Mouse (Mus musculus) left cerebral cortex, adult 2 months (tissue): ENCODE data around the gene Scamp5. TPM values are rescaled to one million over a fixed set of nuclear protein-coding genes. Genes with fewer than 3 reads are reported as not detected.

Experiments used
- DNase-seq, 2 experiments: peaks; one replicate each; pipeline ENCODE4 v3.0.0; 2021 to 2022; ENCODE audit warnings: low spot score in 2 of 2, mixed read lengths in 1 of 2; ENCODE audit errors: extremely low spot score in 1 of 2
- H3K27ac ChIP-seq: fragments of 200-600 bp; 2 replicates; pipeline ENCODE4 v1.8.1; 2022
- H3K4me3 ChIP-seq: fragments of 200-600 bp; 2 replicates; pipeline ENCODE4 v1.8.1; 2022
- CTCF ChIP-seq: fragments of 200-600 bp; IDR thresholded peaks from 2 replicates; pipeline ENCODE4 v1.8.1; 2022; ENCODE audit warnings: antibody characterized with exemption, mild to moderate bottlenecking, moderate library complexity
- intact Hi-C: fragments of 180-260 bp; cut with DNase I; formaldehyde crosslinking; loops from one replicate; pipeline ENCODE4 v1.15.1; 2025
- long read RNA-seq, 2 experiments: library from polyadenylated mRNA; stranded (forward); transcript quantifications; one replicate each; pipeline ENCODE4 v2.0.0; 2021; ENCODE audit warnings: borderline mapping rate in 2 of 2
- total RNA-seq, 2 experiments: library from RNA; stranded (reverse); gene quantifications; 2 replicates each; pipeline ENCODE4 v1.2.3; 2021

Gene Scamp5
- total RNA-seq = 100 to 1,000 TPM; 379 TPM
- long read RNA-seq, experiment 1, transcript Scamp5-203 (7 exons, 1,025 nt) = minor isoform, 132 of 581 reads
- long read RNA-seq, experiment 1, transcript Scamp5-205 (4 exons, 790 nt) = minor isoform, 9 of 581 reads
- long read RNA-seq, experiment 1, transcript Scamp5-201 (7 exons, 3,225 nt) = major isoform, 162 of 581 reads
- long read RNA-seq, experiment 1, partial matches to known transcripts = 11 of 581 reads
- long read RNA-seq, experiment 1, other reads (novel, unspliced or antisense) = 267 of 581 reads
- long read RNA-seq, experiment 2, transcript Scamp5-203 (7 exons, 1,025 nt) = minor isoform, 83 of 367 reads
- long read RNA-seq, experiment 2, transcript Scamp5-205 (4 exons, 790 nt) = minor isoform, 6 of 367 reads
- long read RNA-seq, experiment 2, transcript Scamp5-201 (7 exons, 3,225 nt) = major isoform, 108 of 367 reads
- long read RNA-seq, experiment 2, partial matches to known transcripts = 7 of 367 reads
- long read RNA-seq, experiment 2, other reads (novel, unspliced or antisense) = 163 of 367 reads

DNA sequence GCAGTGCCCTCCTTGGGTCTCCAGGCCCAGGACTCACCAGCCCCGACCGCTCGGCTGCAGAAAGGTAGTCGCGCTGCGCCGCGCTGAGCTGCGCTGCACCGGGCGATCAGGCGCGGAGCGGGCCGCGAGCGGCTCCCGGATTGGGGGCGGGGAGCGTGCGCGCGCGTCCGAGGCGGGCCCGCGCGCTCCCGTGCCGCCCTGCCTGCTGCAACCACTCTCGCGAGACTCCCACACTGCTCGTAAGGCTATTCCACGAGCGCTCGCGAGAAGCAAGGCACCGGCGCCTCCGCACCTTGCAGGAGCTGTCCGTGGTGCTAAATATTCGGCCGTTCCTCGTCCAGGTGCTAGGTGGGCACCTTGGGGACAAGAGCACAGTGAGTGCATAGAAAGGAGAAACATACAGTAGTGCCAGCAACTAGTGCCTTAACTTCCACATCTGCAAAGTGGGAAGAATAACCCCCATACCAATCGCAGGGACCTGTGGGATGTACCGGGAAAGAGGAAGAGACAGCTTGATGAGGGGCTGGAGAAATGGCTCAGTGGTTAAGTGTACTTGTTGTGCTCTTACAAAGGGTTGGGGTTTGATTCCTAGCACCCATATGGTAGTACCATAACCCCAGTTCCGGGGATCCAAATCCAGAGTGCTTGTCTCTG, at the start of gene Scamp5:
Gene Scamp5 (minus strand): TSS at position 165 of the 654 bp plus-strand sequence.
- no peak for TF ChIP-seq CTCF
- intact Hi-C loops = loop anchor here (2.0 kb wide), 1 partner anchor 35 kb away; no protein-coding TSS in a partner anchor
- DNase-seq = peak; percentile 88 to 91
- Histone ChIP-seq H3K27ac (peak within 1 kb of the TSS; percentile 99), H3K4me3 (peak within 1 kb of the TSS; percentile 55)

DNA sequence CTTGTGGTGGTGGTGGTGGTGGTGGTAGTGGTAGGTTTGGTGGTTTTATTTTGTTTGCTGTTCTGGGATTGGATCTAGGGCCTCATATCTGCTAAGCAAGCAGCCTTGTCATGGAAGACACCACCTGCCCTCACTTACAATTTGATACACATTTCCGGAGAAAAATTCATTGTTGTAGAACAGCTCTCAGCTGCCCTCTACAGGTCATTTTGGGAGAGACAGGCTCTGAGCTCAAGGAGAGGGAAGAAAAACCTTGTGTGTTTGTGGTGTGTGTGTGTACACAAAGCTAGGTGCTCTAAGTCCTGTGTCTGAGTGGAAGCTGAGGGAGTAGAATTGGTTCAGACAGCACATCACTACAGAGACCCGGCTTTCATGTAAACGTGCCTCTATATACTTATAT, 49.3 kb upstream of the Scamp5 start:
- DNase-seq = peak; percentile 62 to 64
- peak; percentile 91 for TF ChIP-seq CTCF
- intact Hi-C loops = loop anchor here (1.0 to 2.0 kb wide), 2 partner anchors 32 to 306 kb away; no protein-coding TSS in a partner anchor
- Histone ChIP-seq H3K4me3 (no peak overlapping the region), H3K27ac (no peak overlapping the region)

DNA sequence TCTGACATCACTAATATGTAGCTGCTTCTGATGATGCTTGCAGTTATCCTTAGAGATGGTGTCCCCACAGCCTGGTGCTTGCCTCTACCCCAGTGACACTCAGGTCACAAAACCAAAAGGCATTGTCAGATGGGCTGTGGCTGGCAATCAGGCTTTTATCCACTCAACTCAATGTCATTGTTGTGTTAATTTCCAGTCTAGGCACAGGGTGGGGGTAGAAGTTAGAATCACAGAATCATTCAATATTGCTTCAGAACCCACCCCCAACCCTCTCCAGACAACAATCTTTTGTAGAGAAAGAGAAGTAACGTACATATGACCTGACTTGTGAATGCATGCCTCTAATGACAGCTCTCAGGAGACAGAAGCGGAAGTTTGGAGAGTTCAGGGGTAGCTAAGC, 42.7 kb upstream of the Scamp5 start:
- no peak overlapping the region for H3K27ac ChIP-seq
- TF ChIP-seq CTCF = no peak
- intact Hi-C loops = no loop called here
- no peak overlapping the region for H3K4me3 ChIP-seq
- no peak for DNase-seq

DNA sequence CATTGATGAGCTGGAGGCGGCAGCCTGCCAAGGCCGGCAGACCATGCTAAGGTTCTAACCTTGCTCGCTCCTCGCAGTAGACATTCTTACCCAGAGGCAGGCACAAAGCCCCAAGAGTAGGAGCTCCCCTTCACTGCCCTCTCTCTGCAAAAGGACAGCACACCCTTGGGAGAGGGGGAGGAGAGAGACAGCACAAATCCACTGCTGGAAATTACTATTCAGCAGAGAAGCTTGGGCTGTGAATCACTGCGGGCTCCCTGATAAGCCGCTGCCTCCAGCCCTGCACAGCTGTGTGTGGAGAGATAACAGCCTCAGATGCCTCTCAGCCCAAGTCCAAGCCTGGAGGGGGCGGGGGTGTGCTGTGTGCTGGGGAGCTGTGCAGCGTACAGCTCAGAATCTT, 37.8 kb upstream of the Scamp5 start:
- no peak for TF ChIP-seq CTCF
- peak overlapping the region; percentile 40; the same call in 1 of the 2 replicates for H3K27ac ChIP-seq
- DNase-seq = peak; percentile 46 to 65
- H3K4me3 ChIP-seq = 0 out of 2 replicates have a peak overlapping the region, but pooled peaks have one; percentile 13
- intact Hi-C loops = loop anchor here (2.0 kb wide), 1 partner anchor 15 kb away; the partner anchor contains the start of gene Cox5a

DNA sequence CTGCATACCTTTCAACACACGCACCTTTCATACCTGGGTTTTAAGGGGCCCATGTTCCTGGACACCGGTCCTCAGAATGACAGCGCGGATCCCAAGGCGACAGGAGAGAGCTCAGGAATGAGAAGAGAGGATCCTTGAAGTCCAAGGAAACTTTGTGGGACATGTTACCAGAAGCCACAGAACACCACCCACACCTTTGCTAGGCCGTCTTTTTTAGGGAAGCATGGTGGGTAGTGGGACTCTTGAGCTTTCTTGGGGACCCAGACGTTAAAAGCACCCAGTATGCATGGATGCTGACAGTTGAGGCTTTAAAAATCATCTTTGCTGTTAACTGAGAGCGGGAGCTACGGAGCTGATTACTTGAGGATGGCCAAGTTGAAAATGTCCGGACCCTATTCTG, 37.0 kb upstream of the Scamp5 start:
- DNase-seq = no peak
- TF ChIP-seq CTCF = no peak
- Histone ChIP-seq H3K4me3 (peak overlapping the region; percentile 57), H3K27ac (no peak overlapping the region; the same call in 1 of the 2 replicates)
- intact Hi-C loops = loop anchor here (2.0 kb wide), 1 partner anchor 16 kb away; the partner anchor contains the start of gene Cox5a

DNA sequence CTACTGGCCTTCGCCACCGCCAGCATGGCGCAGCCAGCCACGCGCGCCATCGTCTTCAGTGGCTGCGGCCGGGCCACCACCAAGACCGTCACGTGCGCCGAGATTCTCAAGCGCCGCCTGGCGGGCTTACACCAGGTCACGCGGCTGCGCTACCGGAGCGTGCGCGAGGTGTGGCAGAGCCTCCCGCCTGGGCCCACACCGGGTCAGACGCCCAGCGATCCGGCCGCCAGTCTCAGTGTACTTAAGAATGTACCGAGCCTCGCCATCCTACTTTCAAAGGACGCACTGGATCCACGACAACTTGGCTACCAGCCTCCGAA, 36.5 kb upstream of the Scamp5 start:
- DNase-seq = peak; percentile 58 to 63
- intact Hi-C loops = loop anchor here (2.0 kb wide), 1 partner anchor 16 kb away; the partner anchor contains the start of gene Cox5a
- H3K27ac ChIP-seq = peak overlapping the region; percentile 69; the same call in 1 of the 2 replicates
- peak overlapping the region; percentile 57 for H3K4me3 ChIP-seq
- TF ChIP-seq CTCF = peak; percentile 37

DNA sequence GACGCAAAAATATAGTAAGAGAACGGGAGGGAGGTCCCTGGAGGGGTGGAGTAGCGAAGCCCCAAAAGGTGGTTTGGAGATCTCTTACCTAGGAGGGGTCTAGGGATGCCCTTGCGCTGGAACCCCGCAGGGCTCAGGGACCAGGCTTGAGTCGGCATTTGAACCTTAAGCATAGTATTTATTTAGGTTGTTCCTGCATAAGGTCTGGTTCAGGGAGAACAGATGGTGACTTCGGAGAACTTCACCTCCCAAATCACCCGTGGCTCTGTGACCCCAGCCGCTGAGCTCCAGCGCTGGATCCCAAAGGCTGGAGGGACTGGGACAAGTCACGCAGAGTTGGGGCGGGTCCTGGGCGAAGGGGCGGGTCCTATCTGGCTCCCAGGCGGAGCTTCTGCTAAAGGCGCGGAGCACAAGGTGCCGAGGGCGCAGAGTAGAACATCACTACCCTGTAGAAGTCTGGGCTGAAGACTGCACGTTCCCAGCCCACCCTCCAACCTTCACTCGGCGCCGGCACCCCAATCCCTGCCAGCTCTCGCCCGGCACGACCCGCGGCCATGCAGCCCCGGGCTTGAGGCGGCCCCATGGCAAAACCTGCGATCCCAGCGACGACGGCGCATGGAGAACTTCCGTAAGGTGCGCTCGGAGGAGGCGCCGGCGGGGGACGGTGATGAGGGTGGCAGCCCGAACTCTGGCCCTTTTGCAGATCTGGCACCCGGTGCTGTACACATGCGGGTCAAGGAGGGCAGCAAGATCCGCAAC, 35.9 kb upstream of the Scamp5 start, which contains the start of gene Rpp25:
Gene Rpp25 (plus strand): TSS at position 405 of the 759 bp plus-strand sequence.
- peak; percentile 54 to 70 for DNase-seq
- intact Hi-C loops = loop anchor here (2.0 kb wide), 3 partner anchors 17 to 35 kb away; partner anchors contain the start of genes Cox5a and Scamp5
- Histone ChIP-seq H3K27ac (peak within 1 kb of the TSS; percentile 69), H3K4me3 (peak within 1 kb of the TSS; percentile 57)
- TF ChIP-seq CTCF = no peak

DNA sequence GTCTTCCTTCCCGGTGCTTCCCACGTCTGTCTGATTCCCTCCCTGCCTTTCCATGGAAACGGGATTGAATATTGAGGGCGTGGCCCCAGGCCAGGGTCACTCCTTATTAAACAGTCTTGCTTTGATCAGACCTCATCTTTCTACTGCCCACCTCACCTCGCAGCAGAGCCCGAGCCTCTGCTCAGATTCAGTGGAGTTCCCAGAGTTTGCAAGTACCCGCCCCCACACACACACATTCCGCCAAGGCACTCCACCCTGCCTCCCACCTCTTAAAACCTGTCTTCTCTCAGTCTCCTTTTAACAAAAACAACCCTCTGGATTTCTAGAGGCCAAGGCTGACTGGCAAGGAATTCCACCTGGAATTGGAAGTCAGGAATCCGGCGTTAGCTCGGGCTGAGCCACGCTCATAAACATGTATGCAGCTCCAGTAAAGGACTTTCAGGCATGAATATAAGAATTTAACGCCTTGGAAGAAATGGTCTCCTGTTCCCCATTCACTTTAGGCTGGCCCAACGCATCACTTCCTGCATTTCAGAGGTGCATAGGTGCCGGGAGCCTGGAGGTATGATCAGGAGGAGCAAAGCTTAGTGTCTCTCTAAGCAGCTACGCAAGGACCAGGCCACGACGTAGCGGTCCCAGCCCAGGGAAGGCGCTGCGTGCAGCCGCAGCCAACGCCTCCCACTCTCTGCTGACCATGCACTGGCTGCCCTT, 35.2 kb upstream of the Scamp5 start:
- TF ChIP-seq CTCF = no peak
- H3K4me3 ChIP-seq = peak overlapping the region; percentile 57
- peak in 1 of 2 experiments; percentile 38 for DNase-seq
- peak overlapping the region; percentile 69 for H3K27ac ChIP-seq
- intact Hi-C loops = loop anchor here (2.0 kb wide), 2 partner anchors 16 to 34 kb away; partner anchors contain the start of gene Scamp5

DNA sequence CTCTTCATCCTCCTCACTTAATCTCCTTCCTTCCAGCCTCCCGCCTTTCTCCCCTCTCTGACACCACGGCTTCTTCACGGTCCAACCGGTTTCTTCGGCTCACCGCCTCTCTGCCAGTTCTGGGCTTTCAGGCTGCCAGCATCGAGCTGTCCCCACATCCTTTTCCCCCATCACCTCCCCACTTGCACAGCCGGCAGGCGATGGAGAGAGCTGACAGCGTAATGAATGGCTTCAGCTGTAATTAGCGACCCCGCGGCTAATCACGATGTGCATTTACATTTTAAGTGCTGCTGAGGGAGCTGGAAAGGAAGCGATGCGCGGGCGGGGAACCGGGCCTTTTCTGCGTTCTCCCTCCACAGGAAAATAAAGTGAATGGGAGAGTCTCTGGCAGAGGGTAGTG, 34.0 kb upstream of the Scamp5 start:
- DNase-seq = peak; percentile 47 to 64
- Histone ChIP-seq H3K27ac (peak overlapping the region; percentile 75), H3K4me3 (peak overlapping the region; percentile 57)
- TF ChIP-seq CTCF = no peak
- intact Hi-C loops = loop anchor here (2.0 kb wide), 2 partner anchors 15 to 33 kb away; partner anchors contain the start of gene Scamp5

DNA sequence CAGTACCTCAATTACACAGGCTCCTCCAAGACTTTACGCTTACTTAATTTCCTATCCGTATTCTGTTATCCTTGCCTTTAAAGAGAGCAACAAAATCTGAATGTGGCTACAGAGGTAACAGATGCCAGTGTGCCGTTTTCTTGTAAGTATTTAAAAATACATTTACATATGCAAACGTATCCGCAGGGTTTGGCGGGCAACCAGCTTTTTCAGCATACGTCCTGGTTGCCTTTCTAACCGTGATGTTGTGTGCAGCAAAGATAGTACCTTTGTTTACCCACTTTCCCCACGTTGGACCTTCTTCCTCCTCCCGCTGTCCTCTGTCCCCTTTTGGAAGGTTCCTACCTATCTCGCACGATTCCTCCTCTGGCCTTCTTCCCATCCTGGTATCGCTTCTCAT, 33.6 kb upstream of the Scamp5 start:
- Histone ChIP-seq H3K4me3 (peak overlapping the region; percentile 57), H3K27ac (peak overlapping the region; percentile 75)
- no peak for TF ChIP-seq CTCF
- intact Hi-C loops = no loop called here
- peak in 1 of 2 experiments; percentile 46 for DNase-seq
